Mouse (Mus musculus) spleen, postnatal 4 days (tissue): ENCODE results near the gene Cmtm5.

ENCODE experiments used
- DNase-seq, 2 experiments: peaks; one replicate each; pipeline ENCODE4 v3.0.0; 2022; ENCODE audit warnings: low spot score in 2 of 2

The Cmtm5 gene

DNA sequence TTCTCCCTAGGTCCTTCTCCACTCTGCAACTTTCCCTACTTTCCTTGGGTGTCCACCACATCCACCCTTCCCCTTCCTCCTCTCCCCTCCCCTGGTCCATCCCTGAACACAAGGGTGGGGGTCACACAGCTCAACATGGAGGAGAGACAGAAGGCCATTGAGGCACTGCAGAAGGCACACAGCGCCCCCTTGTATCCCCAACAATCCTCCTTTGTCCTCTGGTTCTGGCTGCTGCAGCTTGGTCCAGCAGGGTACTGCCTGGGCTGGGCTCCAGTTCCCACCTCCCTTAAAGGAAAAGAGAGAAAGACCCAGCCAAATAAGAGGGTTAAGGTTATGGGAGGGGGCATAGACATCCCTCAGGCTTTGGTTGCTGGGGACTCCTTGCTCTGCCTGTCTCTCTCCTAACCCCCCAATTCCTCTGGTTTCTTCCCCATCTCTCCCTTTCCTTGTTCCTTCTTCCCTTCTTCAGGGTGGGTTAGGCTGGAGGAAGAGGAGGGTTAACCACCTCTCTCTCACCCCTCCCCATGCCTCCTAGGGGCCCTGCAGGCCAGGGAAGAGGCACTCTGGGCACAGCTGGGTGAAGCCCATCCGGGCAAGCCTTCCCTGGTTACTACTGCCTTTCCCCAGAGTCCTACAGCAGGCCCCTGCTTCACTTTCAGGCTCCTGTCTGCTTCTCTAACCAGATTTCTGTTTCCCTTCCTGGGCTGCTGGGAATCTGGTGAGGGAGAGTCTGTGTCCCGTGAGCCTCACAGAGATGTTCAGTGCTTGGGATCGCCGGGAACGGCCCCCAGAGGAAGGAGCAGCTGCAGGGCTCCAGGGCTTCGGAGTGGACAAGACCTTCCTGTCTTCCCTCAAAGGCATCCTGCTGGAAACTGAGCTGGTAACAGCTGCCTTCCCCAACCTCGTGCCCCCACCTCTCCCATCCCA, at the start of gene Cmtm5:
TSS of gene Cmtm5 (plus strand) at position 358 of the 927 bp plus-strand sequence.
- DNase-seq, result no peak

DNA sequence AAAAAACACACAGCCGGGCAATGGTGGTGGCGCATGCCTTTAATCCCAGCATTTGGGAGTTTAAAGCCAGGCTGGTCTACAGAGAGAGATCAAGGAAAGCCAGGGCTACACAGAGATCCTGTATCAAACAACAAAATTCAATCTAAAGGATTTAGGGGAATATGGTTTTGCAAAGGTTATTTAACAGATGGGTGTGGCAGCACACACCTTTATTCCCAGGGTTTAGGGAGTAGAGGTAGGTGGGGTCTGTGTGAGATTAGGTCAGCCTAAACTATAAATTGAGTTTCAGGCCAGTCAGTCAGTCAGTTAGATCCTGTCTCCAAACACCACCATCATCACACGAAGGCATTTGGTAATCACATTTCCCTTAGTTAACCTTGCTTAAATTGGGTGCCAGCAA, 43.9 kb upstream of the Cmtm5 start, which contains the start of gene Pabpn1:
TSS of gene Pabpn1 (plus strand) at position 301 of the 400 bp plus-strand sequence.
- no peak for DNase-seq

- peak; percentile 96 for DNase-seq
Measured at GRCm38 (mm10) chr14:54893651-54894181, 42.3 kb upstream of the Cmtm5 start.

DNA sequence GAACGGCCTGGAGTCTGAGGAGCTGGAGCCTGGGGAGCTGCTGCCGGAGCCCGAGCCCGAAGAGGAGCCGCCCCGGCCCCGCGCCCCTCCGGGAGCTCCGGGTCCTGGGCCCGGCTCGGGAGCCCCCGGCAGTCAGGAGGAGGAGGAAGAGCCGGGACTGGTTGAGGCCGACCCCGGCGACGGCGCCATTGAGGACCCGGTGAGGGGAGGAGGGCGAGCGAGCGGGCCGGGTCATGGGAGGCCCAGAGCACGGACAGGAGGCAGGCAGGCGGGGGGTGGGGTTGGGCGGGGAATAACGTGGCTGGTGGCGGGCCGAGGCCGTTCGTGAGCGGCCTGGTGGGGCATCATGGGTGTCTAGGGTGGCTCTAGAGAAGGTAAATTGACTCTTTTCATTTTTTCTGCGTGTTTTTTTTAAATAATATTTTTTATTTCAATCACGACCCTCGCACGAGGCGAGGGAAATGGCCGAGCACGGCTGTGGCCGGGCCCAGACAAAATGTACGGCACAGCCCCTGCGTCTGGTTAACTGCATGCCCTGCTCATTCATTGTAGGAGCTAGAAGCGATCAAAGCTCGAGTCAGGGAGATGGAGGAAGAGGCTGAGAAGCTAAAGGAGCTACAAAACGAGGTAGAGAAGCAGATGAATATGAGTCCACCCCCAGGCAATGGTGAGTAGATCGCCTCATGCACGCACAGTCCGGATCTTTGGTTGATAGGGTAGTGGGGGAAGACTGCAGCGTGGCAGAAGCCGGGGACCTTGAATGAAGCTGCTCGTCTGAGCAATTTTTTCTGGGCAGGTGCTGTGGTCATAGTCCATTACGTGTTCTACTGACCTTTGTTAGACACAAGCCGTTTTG, 41.5 kb upstream of the Cmtm5 start:
- peak; percentile 65 to 85 for DNase-seq

GRCm38 (mm10) chr14:54897445-54897844, 38.6 kb upstream of the Cmtm5 start:
- DNase-seq, result no peak

GRCm38 (mm10) chr14:54900383-54900782, 35.7 kb upstream of the Cmtm5 start:
- peak in 1 of 2 experiments; percentile 49 for DNase-seq

DNA sequence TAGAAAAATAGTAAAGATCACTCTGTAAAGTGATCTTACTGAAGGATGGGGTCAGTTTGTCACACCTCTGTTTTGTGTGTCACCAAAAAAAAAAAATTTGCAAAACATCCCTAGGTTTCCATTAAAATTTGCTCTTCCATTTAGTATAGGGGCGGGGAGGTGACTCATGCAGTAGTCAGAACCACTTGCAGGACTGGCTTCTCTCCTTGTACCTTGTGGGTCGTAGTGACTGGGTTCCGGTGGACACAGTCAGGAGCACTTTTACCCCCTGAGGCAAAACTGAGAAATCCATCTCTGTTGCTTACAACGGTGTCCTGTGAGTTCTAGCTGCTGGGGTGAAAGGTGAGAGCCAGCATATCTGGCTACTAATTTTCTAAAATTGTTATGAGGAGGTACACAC, 32.4 kb upstream of the Cmtm5 start:
- no peak for DNase-seq

DNA sequence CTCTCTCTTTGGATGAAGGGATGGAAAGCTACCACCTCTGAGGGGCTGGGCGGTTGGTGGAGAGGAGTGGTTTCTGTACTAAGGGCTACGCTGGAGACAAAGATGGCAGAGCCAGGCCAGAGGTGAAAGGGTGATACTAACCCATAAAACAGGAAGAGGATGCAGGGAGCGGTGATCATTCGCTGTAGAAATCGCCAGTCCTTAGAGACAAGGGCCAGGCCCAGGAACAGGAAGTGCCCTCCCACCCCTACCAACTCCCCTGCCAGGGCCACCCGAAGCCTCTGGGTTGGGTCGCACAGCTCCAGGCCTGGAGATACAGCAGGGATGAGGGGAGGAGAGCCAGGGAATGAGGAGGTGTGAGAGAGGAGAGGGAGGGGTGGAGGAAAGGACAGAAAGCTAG, 27.4 kb upstream of the Cmtm5 start:
- DNase-seq, result no peak

- no peak for DNase-seq
Measured at GRCm38 (mm10) chr14:54912109-54912850, 23.8 kb upstream of the Cmtm5 start.

DNA sequence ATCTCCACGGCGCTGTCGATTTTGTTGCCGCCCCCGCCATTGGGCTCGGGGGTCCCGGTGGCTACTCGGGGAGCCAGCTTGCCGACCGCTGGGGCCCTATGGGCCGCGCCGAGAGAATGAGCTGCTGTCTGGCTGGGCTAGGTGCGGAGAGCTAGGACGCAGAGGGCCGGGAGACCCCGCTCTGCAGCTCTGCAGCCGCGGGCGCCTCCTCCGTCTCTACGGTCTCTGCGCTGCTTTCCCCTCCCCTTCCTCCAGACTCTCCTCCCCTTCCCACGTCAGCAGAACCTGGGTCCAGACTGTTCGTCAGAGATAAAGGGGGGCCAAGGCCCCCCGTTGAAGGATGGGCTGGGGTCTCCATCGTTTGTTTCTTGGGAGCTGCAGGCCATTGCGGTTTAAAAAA, 23.2 kb upstream of the Cmtm5 start, which contains the start of gene Slc22a17:
TSS of gene Slc22a17 (minus strand) at position 247 of the 400 bp plus-strand sequence.
- DNase-seq, result peak in 1 of 2 experiments; percentile 69

- no peak for DNase-seq
Measured at GRCm38 (mm10) chr14:54913343-54913742, 22.7 kb upstream of the Cmtm5 start.

- no peak for DNase-seq
Measured at GRCm38 (mm10) chr14:54920076-54920685, 15.9 kb upstream of the Cmtm5 start.

- DNase-seq, result no peak
Measured at GRCm38 (mm10) chr14:54924641-54925348, 11.3 kb upstream of the Cmtm5 start.

DNA sequence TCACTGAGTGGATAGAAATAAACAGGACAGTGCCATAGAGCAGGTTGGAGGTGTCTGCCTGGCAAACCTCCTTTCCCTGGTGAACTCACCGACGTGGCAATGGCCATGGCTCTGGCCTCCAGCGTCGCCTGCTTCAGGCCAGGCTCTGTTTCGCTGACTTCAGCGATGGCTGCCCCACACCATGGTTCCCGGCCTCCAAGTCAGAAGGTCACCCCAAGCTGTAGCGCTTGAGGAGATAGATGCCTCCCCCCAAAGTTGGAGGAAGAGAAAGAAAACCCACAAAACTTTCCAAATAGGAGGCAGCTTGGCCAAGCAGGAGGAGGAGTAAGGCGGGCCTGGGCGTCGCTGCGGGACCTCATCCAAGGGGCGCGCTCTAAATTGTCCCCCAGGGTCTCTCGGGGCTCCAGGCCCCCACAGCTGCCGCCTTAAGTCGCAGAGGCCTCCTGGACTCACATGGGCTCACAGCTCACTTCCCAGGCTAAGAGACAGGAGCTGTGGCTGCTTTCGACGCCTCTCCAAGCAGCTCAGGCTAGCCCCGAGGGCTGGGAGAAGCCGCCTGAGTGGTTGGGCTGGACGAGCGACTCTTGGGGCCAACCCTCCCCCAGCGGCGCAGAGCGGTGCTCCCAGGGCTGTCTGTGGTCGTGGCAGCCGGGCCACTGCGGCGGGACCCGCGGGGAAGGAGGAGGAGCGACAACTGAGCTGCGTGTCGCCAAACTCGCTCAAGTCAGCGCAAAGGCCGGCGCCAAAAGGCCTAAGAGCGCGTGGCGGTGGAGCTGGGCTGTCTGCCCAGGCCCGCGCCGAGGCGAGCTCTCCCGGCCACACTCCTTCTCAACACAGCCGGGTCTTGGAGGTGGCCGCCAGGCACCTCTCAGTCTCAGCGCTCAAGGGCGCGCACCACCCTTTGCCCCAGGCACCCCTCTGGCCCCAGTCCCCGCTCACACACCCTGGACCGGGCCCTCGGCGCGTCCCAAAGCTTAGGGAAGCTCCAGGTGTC, 10.4 kb upstream of the Cmtm5 start, which contains the start of gene Efs:
TSS of gene Efs (minus strand) at position 778 of the 994 bp plus-strand sequence.
- DNase-seq, result no peak

DNA sequence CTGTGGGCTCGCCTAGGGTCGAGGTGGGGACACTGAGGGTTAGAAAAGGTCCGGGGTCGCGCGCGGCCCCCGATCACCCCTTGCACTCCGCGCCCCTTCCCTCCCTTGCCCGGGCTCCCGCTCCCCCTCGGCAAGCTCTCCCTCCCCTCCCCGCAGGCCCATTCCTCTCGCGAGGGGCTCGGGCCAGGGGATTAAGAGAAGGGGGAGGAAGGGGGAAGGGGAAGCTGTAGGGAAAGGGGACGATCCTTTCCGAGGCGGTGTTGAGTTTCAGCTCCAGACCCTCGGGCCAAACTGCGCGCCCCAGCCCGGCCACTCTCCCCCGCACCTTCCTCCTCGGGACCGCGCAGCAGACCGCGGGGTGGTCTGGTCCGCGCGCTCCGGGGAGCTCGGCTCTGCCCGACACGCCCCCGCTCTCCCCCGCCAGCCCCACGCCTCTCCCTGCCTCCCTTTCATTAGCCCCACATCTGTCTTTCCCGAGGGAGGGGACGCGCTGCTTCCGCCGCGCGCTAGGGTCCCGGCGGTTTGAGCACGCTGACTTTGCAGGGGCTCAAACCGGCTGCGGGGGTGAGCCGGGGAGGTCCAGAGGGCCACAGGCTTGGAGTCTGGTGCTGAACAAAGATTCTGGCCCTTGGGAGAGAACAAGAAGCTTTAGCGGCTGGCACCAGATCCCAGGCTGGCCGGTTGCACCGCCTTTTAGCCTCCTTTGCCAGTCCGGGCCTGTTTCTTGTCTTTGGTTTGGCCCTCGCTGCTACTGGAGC, 9.5 kb upstream of the Cmtm5 start:
- DNase-seq, result no peak

GRCm38 (mm10) chr14:54927296-54927695, 8.8 kb upstream of the Cmtm5 start:
- no peak for DNase-seq

- DNase-seq, result no peak
Measured at GRCm38 (mm10) chr14:54929801-54930200, 6.3 kb upstream of the Cmtm5 start.

DNA sequence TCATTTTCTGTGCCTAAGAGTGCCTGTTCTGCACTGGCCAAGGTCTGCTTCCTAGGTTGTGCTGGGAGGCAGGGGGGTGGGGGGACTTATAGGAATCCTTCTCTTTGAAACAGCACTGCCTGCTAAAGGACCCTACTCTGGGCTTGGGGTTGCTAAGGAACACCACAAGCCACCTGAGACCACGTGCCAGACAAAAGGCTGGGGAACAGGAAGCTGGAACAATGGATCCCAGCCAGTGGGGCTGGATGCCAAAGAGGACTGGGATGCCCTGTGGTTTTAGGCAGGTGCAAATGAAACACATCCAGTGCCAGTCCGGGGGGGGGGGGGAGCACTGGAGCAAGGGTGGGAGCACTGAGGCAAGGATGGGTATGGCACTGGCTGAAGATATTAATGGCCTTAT, 5.6 kb upstream of the Cmtm5 start:
- DNase-seq, result no peak
